16 mouse cellular contexts compared by ENCODE assay signal in the genomic region with DNA sequence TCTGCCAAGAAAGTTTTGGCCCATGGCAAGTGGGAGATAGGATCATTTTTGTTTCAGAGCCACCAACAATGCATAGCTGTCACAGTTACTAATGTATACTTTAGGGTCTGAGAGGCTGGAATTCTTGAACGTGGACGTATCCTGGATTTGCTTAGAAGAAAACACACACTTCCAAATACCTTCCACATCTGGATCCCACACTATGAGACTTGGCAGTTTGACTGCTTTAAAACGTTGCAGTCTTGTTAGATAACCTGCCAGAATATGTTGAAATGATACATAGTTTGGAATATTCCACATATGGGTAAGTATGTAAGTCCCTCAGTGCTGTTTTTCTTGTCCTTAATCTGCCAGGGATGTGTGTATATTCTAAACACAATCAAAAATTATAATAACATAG. TPM values are rescaled to one million over a fixed set of nuclear protein-coding genes. Genes with fewer than 3 reads are reported as not detected.
"Had no signal": no experiment of that assay in that cellular context is flagged by ENCODE, and none has a peak within 500 bp of the region (broad histone marks: within the 10 kb centered on the region; RNA-seq: fewer than 3 reads in every experiment).

No protein-coding gene starts in this region.

- H3K4me1 ChIP-seq: kidney, embryonic 15.5 days; limb, embryonic 15.5 days had no signal

- H3K27ac ChIP-seq: kidney, embryonic 15.5 days; limb, embryonic 15.5 days; liver, embryonic 14.5 days; macrophage had no signal

- DNase-seq: kidney, adult 8-10 months; kidney, postnatal 10 days; kidney, postnatal 36 days; left cerebral cortex, postnatal 4 days; liver, postnatal 0 days; lung, embryonic 14.5 days; midbrain, embryonic 14.5 days; thymus, adult 18-20 months; thymus, postnatal 36 days had no signal

- H3K4me3 ChIP-seq: kidney, embryonic 15.5 days; limb, embryonic 15.5 days had no signal

RNA-seq across cellular contexts. Expression of a gene that starts 31.8 kb away (rescaled TPM):
- total RNA-seq: megakaryocyte, adult 5-6 weeks had no signal
- polyA plus RNA-seq: macrophage; small intestine, adult 2 months; spleen, adult 2 months had no signal
